Mouse (Mus musculus): Measurements from ENCODE around the gene 9230104L09Rik.

The 9230104L09Rik gene

GRCm38 (mm10) chr2:148864966-148865365 lies at the start of gene 9230104L09Rik:
Gene 9230104L09Rik, minus strand, starts transcription at chr2:148865038.
- no peak for DNase-seq (ENCODE audit: low spot score in 2 of 2)

GRCm38 (mm10) chr2:148902286-148902685 lies 37.4 kb upstream of the 9230104L09Rik start:
- DNase-seq (ENCODE audit: low spot score in 2 of 2): peak; percentile 54 to 57

- no peak for DNase-seq (ENCODE audit: low spot score in 2 of 2)
Measured at GRCm38 (mm10) chr2:148900305-148900704, 35.5 kb upstream of the 9230104L09Rik start.

GRCm38 (mm10) chr2:148896219-148896618 lies 31.4 kb upstream of the 9230104L09Rik start:
- DNase-seq (ENCODE audit: low spot score in 2 of 2): no peak

GRCm38 (mm10) chr2:148893107-148893506 lies 28.3 kb upstream of the 9230104L09Rik start:
- no peak for DNase-seq (ENCODE audit: low spot score in 2 of 2)

- DNase-seq (ENCODE audit: low spot score in 2 of 2): peak; percentile 71 to 86
Measured at GRCm38 (mm10) chr2:148890021-148890851, 25.4 kb upstream of the 9230104L09Rik start.

- DNase-seq (ENCODE audit: low spot score in 2 of 2): no peak
Measured at GRCm38 (mm10) chr2:148889331-148890010, 24.6 kb upstream of the 9230104L09Rik start.

- DNase-seq (ENCODE audit: low spot score in 2 of 2): no peak
Measured at GRCm38 (mm10) chr2:148888872-148889271, 24.0 kb upstream of the 9230104L09Rik start.

GRCm38 (mm10) chr2:148884738-148885137 lies 19.9 kb upstream of the 9230104L09Rik start:
- DNase-seq (ENCODE audit: low spot score in 2 of 2): no peak

- DNase-seq (ENCODE audit: low spot score in 2 of 2): no peak
Measured at GRCm38 (mm10) chr2:148879199-148879598, 14.4 kb upstream of the 9230104L09Rik start.

- no peak for DNase-seq (ENCODE audit: low spot score in 2 of 2)
Measured at GRCm38 (mm10) chr2:148878641-148879130, 13.8 kb upstream of the 9230104L09Rik start.

- DNase-seq (ENCODE audit: low spot score in 2 of 2): peak; percentile 56 to 57
Measured at GRCm38 (mm10) chr2:148877016-148877770, 12.4 kb upstream of the 9230104L09Rik start.

GRCm38 (mm10) chr2:148875335-148875811 lies 10.5 kb upstream of the 9230104L09Rik start, which contains the start of gene Cst3:
Gene Cst3, minus strand, starts transcription at chr2:148875692.
- peak; percentile 95 to 96 for DNase-seq (ENCODE audit: low spot score in 2 of 2)

- peak in 1 of 2 experiments; percentile 51 for DNase-seq (ENCODE audit: low spot score in 2 of 2)
Measured at GRCm38 (mm10) chr2:148874617-148875334, 9.9 kb upstream of the 9230104L09Rik start.

GRCm38 (mm10) chr2:148874224-148874616 lies 9.4 kb upstream of the 9230104L09Rik start:
- no peak for DNase-seq (ENCODE audit: low spot score in 2 of 2)

GRCm38 (mm10) chr2:148872860-148873259 lies 8.0 kb upstream of the 9230104L09Rik start:
- no peak for DNase-seq (ENCODE audit: low spot score in 2 of 2)

GRCm38 (mm10) chr2:148870526-148870925 lies 5.7 kb upstream of the 9230104L09Rik start:
- no peak for DNase-seq (ENCODE audit: low spot score in 2 of 2)

GRCm38 (mm10) chr2:148868959-148869358 lies 4.1 kb upstream of the 9230104L09Rik start:
- DNase-seq (ENCODE audit: low spot score in 2 of 2): no peak

- no peak for DNase-seq (ENCODE audit: low spot score in 2 of 2)
Measured at GRCm38 (mm10) chr2:148861693-148862092, 3.1 kb downstream of the 9230104L09Rik start.

- no peak for DNase-seq (ENCODE audit: low spot score in 2 of 2)
Measured at GRCm38 (mm10) chr2:148860993-148861392, 3.8 kb downstream of the 9230104L09Rik start.

GRCm38 (mm10) chr2:148857506-148857905 lies 7.3 kb downstream of the 9230104L09Rik start:
- DNase-seq (ENCODE audit: low spot score in 2 of 2): no peak

Data from right cerebral cortex, postnatal 10 days (tissue).